Mouse (Mus musculus) hindbrain, embryonic 12.5 days (tissue): Measurements from ENCODE around the gene Gli3. TPM values are rescaled to one million over a fixed set of nuclear protein-coding genes. Genes with fewer than 3 reads are reported as not detected.

ENCODE experiments used
- ATAC-seq: fragments of 200-750 bp; cut with Nextera tagmentation; 2 replicates; pipeline ENCODE4 v1.8.0; 2017; ENCODE audit warnings: moderate TSS enrichment; ENCODE audit not compliant: low FRiP score
- H3K27ac ChIP-seq: fragments of 300-500 bp; sonication (generic); 2 replicates; pipeline ENCODE4 v1.5.1; 2016; ENCODE audit warnings: mild to moderate bottlenecking
- H3K27me3 ChIP-seq: fragments of 300-500 bp; sonication (generic); 2 replicates; pipeline ENCODE4 v1.6.1; 2016; ENCODE audit warnings: mild to moderate bottlenecking
- H3K36me3 ChIP-seq: fragments of 300-500 bp; sonication (generic); 2 replicates; pipeline ENCODE4 v1.6.1; 2016; ENCODE audit warnings: mild to moderate bottlenecking
- H3K4me1 ChIP-seq: fragments of 300-500 bp; sonication (generic); 2 replicates; pipeline ENCODE4 v1.6.1; 2016
- H3K4me2 ChIP-seq: fragments of 300-500 bp; sonication (generic); replicated peaks from 2 replicates; pipeline ENCODE4 v1.6.1; 2016; ENCODE audit warnings: mild to moderate bottlenecking
- H3K4me3 ChIP-seq: fragments of 300-500 bp; sonication (generic); 2 replicates; pipeline ENCODE4 v1.5.1; 2016; ENCODE audit warnings: mild to moderate bottlenecking
- H3K9ac ChIP-seq: fragments of 300-500 bp; sonication (generic); 2 replicates; pipeline ENCODE4 v1.6.1; 2016; ENCODE audit warnings: mild to moderate bottlenecking, moderate library complexity
- H3K9me3 ChIP-seq: fragments of 300-500 bp; sonication (generic); replicated peaks from 2 replicates; pipeline ENCODE4 v1.6.1; 2016; ENCODE audit warnings: mild to moderate bottlenecking
- WGBS: fragments of 180-500 bp; shearing (Covaris S2); methylation state at CpG from one replicate; pipeline ENCODE4 v1.1.7; 2016; 5-methylcytosine and 5-hydroxymethylcytosine counted together
- polyA plus RNA-seq: library from polyadenylated mRNA; unstranded; fragments of >200 nt; fragmentation: Nextera tagmentation; extraction: Ambion mirVana; gene quantifications from 2 replicates; pipeline ENCODE4 v1.2.1, GENCODE M21; 2016

Gli3 gene
- polyA plus RNA-seq, 1 experiment from 2014 or later, result 25.8 TPM

GRCm38 (mm10) chr13:15762901-15763417 lies 299.9 kb downstream of the Gli3 start:
- Histone ChIP-seq H3K4me2 (no peak overlapping the region), H3K4me3 (no peak overlapping the region), H3K27me3 (no peaks in the 10 kb centered on the region), H3K4me1 (peaks cover 8% of the 10 kb centered on the region), H3K36me3 (no peaks in the 10 kb centered on the region), H3K27ac (no peak overlapping the region), H3K9me3 (no peaks in the 10 kb centered on the region), H3K9ac (no peak overlapping the region)
- no peak for ATAC-seq
- 47% methylated on average over 6 of the region's 6 CpGs for WGBS

DNA sequence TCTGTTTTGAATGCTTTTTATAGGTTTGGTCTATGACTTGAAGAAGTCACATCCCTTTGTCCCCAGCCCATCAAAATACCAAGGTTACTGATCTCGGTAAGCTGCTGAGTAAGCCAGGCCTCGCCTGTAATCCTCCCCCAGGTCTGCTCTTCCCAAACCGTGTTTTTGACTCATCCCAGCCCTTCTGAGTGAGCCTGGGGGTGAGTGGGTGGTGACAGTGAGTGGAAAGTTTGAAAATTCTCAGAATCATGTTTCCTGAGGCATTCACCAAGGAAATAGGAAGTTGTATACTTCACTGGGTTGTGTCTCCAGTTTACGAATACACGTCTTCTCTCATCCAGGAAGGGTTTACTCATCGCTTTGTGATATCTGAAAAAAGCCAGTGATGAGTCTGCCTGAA lies 314.6 kb downstream of the Gli3 start:
- Histone ChIP-seq H3K27ac (no peak overlapping the region), H3K9ac (no peak overlapping the region), H3K4me3 (no peak overlapping the region), H3K27me3 (no peaks in the 10 kb centered on the region), H3K9me3 (no peaks in the 10 kb centered on the region), H3K4me1 (no peaks in the 10 kb centered on the region), H3K36me3 (no peaks in the 10 kb centered on the region), H3K4me2 (no peak overlapping the region)
- ATAC-seq, result no peak
- 83% methylated on average over 6 of the region's 6 CpGs for WGBS
